27 mouse cellular contexts compared by ENCODE assay signal in the genomic region with DNA sequence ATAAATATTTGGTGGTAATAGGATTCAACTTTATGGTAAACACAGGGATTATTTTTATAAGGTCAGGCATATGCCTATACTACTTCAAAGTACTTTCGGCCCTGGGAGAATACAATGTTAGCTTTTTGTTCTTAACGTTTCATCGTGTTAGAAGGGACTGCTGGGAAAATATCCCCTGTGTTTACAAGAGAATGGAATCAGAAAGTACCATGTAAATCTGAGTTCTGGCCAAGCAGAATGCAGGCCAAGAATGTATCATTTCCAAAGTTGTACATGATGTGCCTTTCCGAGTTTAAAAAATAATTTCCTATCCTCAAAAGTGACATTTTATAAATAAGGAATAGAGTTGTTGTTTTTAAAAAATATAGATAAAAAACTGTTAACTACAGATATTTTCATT.
DNase-seq lines count a peak whose midpoint lies in the region; ATAC-seq and TF ChIP-seq lines count a peak whose summit lies in the region.
"Had no signal": no experiment of that assay in that cellular context is flagged by ENCODE, and none has a peak within 500 bp of the region (broad histone marks: within the 10 kb centered on the region; RNA-seq: fewer than 3 reads in every experiment).

No protein-coding gene starts in this region.

- H3K9ac ChIP-seq in lung, embryonic 16.5 days (ENCODE audit: low read length): no peak overlapping the region
- H3K9ac ChIP-seq: embryonic facial prominence, embryonic 15.5 days; forebrain, postnatal 0 days; heart, embryonic 13.5 days; hindbrain, embryonic 14.5 days had no signal

- DNase-seq in layer of hippocampus, adult 2 months (ENCODE audit: low spot score in 2 of 2): no peak
- no peak for DNase-seq in layer of hippocampus, postnatal 14 days (ENCODE audit: low spot score in 2 of 2)
- no peak for DNase-seq in lung, adult 2 months
- DNase-seq in lung, postnatal 10 days: peak; percentile 13
- peak; percentile 17 for DNase-seq in lung, postnatal 25 days (ENCODE audit: low spot score)
- DNase-seq in embryo, embryonic 11 days: no peak
- DNase-seq in cerebellum, adult 9-10 months: no peak
- DNase-seq: adrenal gland, adult 8-10 months; adrenal gland, postnatal 36 days; cerebellum, adult 18-20 months; cerebellum, adult 9-11 months; cerebellum, postnatal 25 days; forebrain, postnatal 0 days; gastrocnemius, adult 2 months; gastrocnemius, postnatal 14 days; heart, adult 11 months; heart, postnatal 14 days; heart, postnatal 4 days had no signal

- H3K4me2 ChIP-seq in lung, embryonic 16.5 days (ENCODE audit: low read depth, low read length): no peak overlapping the region
- H3K4me2 ChIP-seq: embryonic facial prominence, embryonic 15.5 days; heart, embryonic 13.5 days; hindbrain, embryonic 14.5 days had no signal

- no peaks in the 10 kb centered on the region for H3K27me3 ChIP-seq in lung, embryonic 16.5 days (ENCODE audit: control insufficient read depth, insufficient read depth, low read depth, low read length)
- H3K27me3 ChIP-seq: embryonic facial prominence, embryonic 15.5 days; heart, embryonic 13.5 days had no signal

- no peaks in the 10 kb centered on the region for H3K4me1 ChIP-seq in lung, embryonic 16.5 days (replicated peaks; ENCODE audit: control insufficient read depth, insufficient read depth, low read length)
- H3K4me1 ChIP-seq in lung, adult 2 months (ENCODE audit: control insufficient read depth, insufficient read depth, low read length): no peaks in the 10 kb centered on the region
- H3K4me1 ChIP-seq: embryonic facial prominence, embryonic 15.5 days; heart, embryonic 10.5 days had no signal

- peak; percentile 76 for ATAC-seq in lung, embryonic 16.5 days (ENCODE audit: low read depth)
- ATAC-seq: activated CD4-positive, CD25-positive, alpha-beta regulatory T cell, adult 4 months; CD4-positive, CD25-positive, alpha-beta regulatory T cell, adult 4 months; forebrain, embryonic 14.5 days; forebrain, postnatal 0 days; hindbrain, postnatal 0 days had no signal

- TF ChIP-seq CTCF in layer of hippocampus, adult 2 months (conservative IDR thresholded peaks at IDR 0.05): no peak
- TF ChIP-seq CTCF in lung, adult 2 months (IDR thresholded peaks at IDR 0.05; ENCODE audit: insufficient read depth, low read length): no peak

- no peak for TF ChIP-seq POLR2A in lung, adult 2 months (IDR thresholded peaks at IDR 0.05; ENCODE audit: borderline replicate concordance, extremely low read depth, low read depth, low read length)

- no peaks in the 10 kb centered on the region for H3K9me3 ChIP-seq in lung, embryonic 16.5 days (ENCODE audit: control insufficient read depth, low read length)
- H3K9me3 ChIP-seq: embryonic facial prominence, embryonic 15.5 days; heart, embryonic 10.5 days; heart, embryonic 13.5 days had no signal

- H3K27ac ChIP-seq in layer of hippocampus, adult 2 months: peak overlapping the region; percentile 4; the same call in 1 of the 2 replicates
- no peak overlapping the region for H3K27ac ChIP-seq in lung, embryonic 16.5 days (ENCODE audit: low read length)
- H3K27ac ChIP-seq: embryonic facial prominence, embryonic 15.5 days; gastrocnemius, adult 2 months; heart, embryonic 10.5 days; heart, embryonic 13.5 days; hindbrain, embryonic 14.5 days; hindbrain, postnatal 0 days had no signal

- H3K4me3 ChIP-seq in layer of hippocampus, adult 2 months: no peak overlapping the region
- H3K4me3 ChIP-seq in lung, embryonic 16.5 days (ENCODE audit: low read length): no peak overlapping the region
- H3K4me3 ChIP-seq in lung, adult 2 months (replicated peaks; ENCODE audit: extremely low read depth, low read depth, low read length): no peak overlapping the region
- H3K4me3 ChIP-seq: embryonic facial prominence, embryonic 15.5 days; gastrocnemius, adult 2 months; heart, embryonic 10.5 days; heart, embryonic 13.5 days had no signal

- 33% methylated on average over 4 of the region's 4 CpGs for WGBS in lung, embryonic 16.5 days
- 60% methylated on average over 4 of the region's 4 CpGs for WGBS in lung, adult 2 months

- no peaks in the 10 kb centered on the region for H3K36me3 ChIP-seq in lung, embryonic 16.5 days (ENCODE audit: control insufficient read depth, insufficient read depth, low read length)
- H3K36me3 ChIP-seq: embryonic facial prominence, embryonic 15.5 days; heart, embryonic 10.5 days; heart, embryonic 13.5 days had no signal

Comparison
In these comparisons a context has a peak if more than half of its experiments do, and no peak if none do; other contexts are left out.
1. DNase-seq: peak in lung, postnatal 10 days (single experiment) and lung, postnatal 25 days (single experiment); none in layer of hippocampus, adult 2 months (0 of 2), layer of hippocampus, postnatal 14 days (0 of 2), lung, adult 2 months (single experiment), embryo, embryonic 11 days (single experiment) and cerebellum, adult 9-10 months (single experiment).